Mouse (Mus musculus): ENCODE measurements around the gene Ntm.

DNA sequence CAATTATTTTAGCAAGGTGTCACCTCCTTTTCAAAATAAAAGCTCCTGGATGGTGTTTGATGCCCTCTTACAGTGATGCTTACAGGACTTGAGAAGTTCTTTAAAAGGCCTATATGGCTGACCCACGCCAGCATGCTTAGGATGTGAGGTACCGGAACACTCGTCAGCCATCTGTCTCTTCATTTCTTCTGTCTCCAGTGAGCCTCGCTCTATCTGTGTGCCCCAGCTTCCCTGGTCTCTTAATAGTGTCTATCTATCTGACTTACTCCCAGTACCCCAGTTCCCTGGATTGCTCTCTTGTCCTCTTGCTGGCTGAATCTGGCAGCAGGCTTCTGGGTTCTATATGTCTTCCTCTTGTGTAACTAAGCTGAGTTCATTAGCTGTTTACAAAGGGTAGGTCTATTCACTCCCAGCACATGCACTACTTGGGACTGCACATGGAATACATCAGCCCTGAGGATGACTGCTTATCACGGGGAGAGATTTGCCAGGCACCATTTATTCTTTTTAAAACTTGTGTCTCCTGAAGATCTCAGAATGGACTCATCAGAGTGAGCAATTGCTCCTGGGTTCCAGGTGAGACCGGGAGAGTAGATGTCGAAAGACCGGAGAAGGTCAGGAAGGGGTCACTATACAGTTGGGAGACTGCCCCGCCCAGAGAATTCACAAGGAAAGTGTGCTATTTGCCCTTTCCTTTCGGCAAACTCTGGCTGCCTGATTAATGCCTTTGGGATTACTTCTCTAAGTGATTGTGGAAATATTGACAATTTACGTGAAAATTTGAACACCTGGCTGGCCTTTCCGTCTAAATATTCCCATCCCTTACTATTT is 585.6 kb downstream of the Ntm start:
- TF ChIP-seq POLR2A (IDR thresholded peaks at IDR 0.05; ENCODE audit: control insufficient read depth, low read depth, low read length) (no peak), CTCF (IDR thresholded peaks at IDR 0.05; ENCODE audit: control insufficient read depth, insufficient read depth, insufficient replicate concordance, low read depth, low read length) (no peak)
